Mouse (Mus musculus) urinary bladder, postnatal 36 days (tissue): ENCODE measurements around the gene Dph1.
A peak's percentile ranks its signal among the peaks of the same experiment; 100 is the strongest.

Experiments used
- DNase-seq, 2 experiments: peaks; one replicate each; pipeline ENCODE4 v3.0.0; 2022; ENCODE audit warnings: low spot score in 2 of 2, mixed read lengths in 1 of 2

Dph1 gene

GRCm38 (mm10) chr11:75190905-75191441 lies at the start of gene Dph1:
Gene Dph1 (minus strand): TSS chr11:75191241.
- no peak for DNase-seq

- no peak for DNase-seq
These were observed 49.3 kb upstream of the Dph1 start for GRCm38 (mm10) chr11:75240158-75240934.

GRCm38 (mm10) chr11:75234745-75235144 lies 43.7 kb upstream of the Dph1 start:
- DNase-seq, result no peak

GRCm38 (mm10) chr11:75232434-75232833 lies 41.4 kb upstream of the Dph1 start:
- no peak for DNase-seq

GRCm38 (mm10) chr11:75231756-75232155 lies 40.7 kb upstream of the Dph1 start:
- peak; percentile 67 to 70 for DNase-seq

- DNase-seq, result no peak
These were observed 39.3 kb upstream of the Dph1 start for GRCm38 (mm10) chr11:75230272-75230760.

- DNase-seq, result no peak
These were observed 38.2 kb upstream of the Dph1 start for GRCm38 (mm10) chr11:75229289-75229688.

- DNase-seq, result no peak
These were observed 36.6 kb upstream of the Dph1 start for GRCm38 (mm10) chr11:75227632-75228031.

- no peak for DNase-seq
These were observed 33.8 kb upstream of the Dph1 start for GRCm38 (mm10) chr11:75224835-75225234.

GRCm38 (mm10) chr11:75224062-75224461 lies 33.0 kb upstream of the Dph1 start:
- DNase-seq, result no peak

GRCm38 (mm10) chr11:75220517-75221145 lies 29.6 kb upstream of the Dph1 start:
- DNase-seq, result no peak

GRCm38 (mm10) chr11:75220115-75220514 lies 29.1 kb upstream of the Dph1 start:
- DNase-seq, result peak; percentile 33 to 45

- DNase-seq, result no peak
These were observed 23.3 kb upstream of the Dph1 start for GRCm38 (mm10) chr11:75214081-75214950.

GRCm38 (mm10) chr11:75213372-75214080 lies 22.5 kb upstream of the Dph1 start:
- peak; percentile 77 to 80 for DNase-seq

- no peak for DNase-seq
These were observed 21.8 kb upstream of the Dph1 start for GRCm38 (mm10) chr11:75212876-75213275.

- DNase-seq, result no peak
These were observed 21.1 kb upstream of the Dph1 start for GRCm38 (mm10) chr11:75212031-75212667.

GRCm38 (mm10) chr11:75210755-75211154 lies 19.7 kb upstream of the Dph1 start:
- DNase-seq, result no peak

GRCm38 (mm10) chr11:75210093-75210492 lies 19.1 kb upstream of the Dph1 start:
- no peak for DNase-seq

- no peak for DNase-seq
These were observed 18.3 kb upstream of the Dph1 start for GRCm38 (mm10) chr11:75209363-75209762.

GRCm38 (mm10) chr11:75206347-75206746 lies 15.3 kb upstream of the Dph1 start:
- DNase-seq, result no peak

- DNase-seq, result no peak
These were observed 13.4 kb upstream of the Dph1 start for GRCm38 (mm10) chr11:75204472-75204871.
